Mouse (Mus musculus) liver, embryonic 14.5 days (tissue): ENCODE data around the gene Uqcc2.

Source experiments
- CTCF ChIP-seq: IDR thresholded peaks from 2 replicates; pipeline ENCODE4 v1.5.1; 2016; ENCODE audit warnings: antibody characterized with exemption, low read depth, control low read depth
- EP300 ChIP-seq: IDR thresholded peaks from 2 replicates; pipeline ENCODE4 v1.6.1; 2016; ENCODE audit warnings: antibody characterized with exemption, low read depth

DNA sequence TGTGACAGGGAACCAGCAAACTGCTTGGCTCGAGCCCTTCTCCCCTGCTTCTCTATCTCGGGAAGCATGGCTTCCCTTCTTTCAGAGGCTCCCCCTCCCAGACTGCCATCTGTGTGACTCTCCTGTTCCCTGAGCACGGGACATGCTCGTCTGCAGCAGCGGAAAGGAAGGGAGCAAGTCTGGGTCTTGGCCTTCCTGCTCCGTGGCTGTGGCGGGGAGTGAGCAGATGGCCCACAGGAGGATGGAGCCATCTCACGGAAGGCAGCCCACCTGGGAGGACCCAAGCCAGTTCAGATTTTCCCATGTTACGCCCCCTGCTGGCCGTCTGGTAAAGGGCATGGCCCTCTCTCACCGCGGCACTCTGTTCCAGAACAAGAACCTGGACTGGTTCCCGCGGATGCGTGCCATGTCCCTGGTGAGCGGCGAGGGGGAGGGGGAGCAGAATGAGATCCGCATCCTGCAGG is 13.1 kb downstream of the Uqcc2 start:
- TF ChIP-seq CTCF, result peak; percentile 83
- no peak for TF ChIP-seq EP300
